Mouse (Mus musculus): ENCODE data around the gene Cldn6. TPM values are rescaled to one million over a fixed set of nuclear protein-coding genes. Genes with fewer than 3 reads are reported as not detected.

Gene Cldn6
- total and polyA plus RNA-seq, 3 experiments, result not detected

DNA sequence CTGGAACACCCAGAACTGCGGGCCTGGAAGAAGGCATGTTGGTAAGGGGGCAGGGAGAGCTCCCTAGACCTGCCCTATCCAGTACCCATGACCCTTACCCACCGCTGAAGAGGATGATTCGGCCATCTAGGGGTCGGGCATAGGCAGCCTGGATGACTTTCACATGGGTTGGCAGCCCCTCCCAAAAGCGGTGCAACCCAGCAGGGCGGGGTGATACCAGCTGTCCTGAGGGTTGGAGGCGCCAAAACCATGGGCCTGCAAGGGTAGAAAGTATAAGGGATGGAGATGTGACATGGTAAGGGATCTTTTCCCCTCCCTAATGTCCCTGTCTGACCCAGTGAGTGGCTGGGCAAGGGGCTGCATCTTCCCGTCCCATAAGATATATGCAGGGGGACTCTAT lies 47.8 kb upstream of the Cldn6 start:
- Histone ChIP-seq H3K9me3 (replicated peaks; ENCODE audit: insufficient read depth, low read length) (no peaks in the 10 kb centered on the region), H3K27ac (ENCODE audit: control insufficient read depth, low read depth, low read length) (no peak overlapping the region), H3K4me3 (ENCODE audit: control insufficient read depth in 1 of 2, insufficient read depth in 1 of 2, low read depth in 2 of 2, low read length in 2 of 2) (no peak overlapping the region), H3K79me2 (ENCODE audit: control insufficient read depth, insufficient read depth, low read length, poor library complexity) (no peaks in the 10 kb centered on the region), H3K4me1 (ENCODE audit: control insufficient read depth in 1 of 2, insufficient read depth in 2 of 2, low read length in 2 of 2) (no peaks in the 10 kb centered on the region), H3K9ac (ENCODE audit: control insufficient read depth, low read depth, low read length, poor library complexity, severe bottlenecking) (no peak overlapping the region), H3K27me3 (ENCODE audit: control insufficient read depth in 1 of 2, insufficient read depth in 2 of 2, low read length in 2 of 2) (peaks cover 3 to 14% of the 10 kb centered on the region in 2 experiments; a peak in 2 of 4 replicates), H3K36me3 (ENCODE audit: control insufficient read depth in 1 of 2, insufficient read depth in 2 of 2, low read length in 2 of 2) (no peaks in the 10 kb centered on the region)
- TF ChIP-seq MAX (IDR thresholded peaks at IDR 0.05; ENCODE audit: low read length), result no peak
- no peak for TF ChIP-seq CTCF (IDR thresholded peaks at IDR 0.05 in 2 of 3, conservative IDR thresholded peaks at IDR 0.05 in 1 of 3; ENCODE audit: control insufficient read depth in 1 of 3, insufficient read depth in 1 of 3, low read depth in 2 of 3, low read length in 3 of 3, poor library complexity in 1 of 3, severe bottlenecking in 1 of 3)
- no peak for TF ChIP-seq MXI1 (IDR thresholded peaks at IDR 0.05; ENCODE audit: low read depth, low read length)
- TF ChIP-seq ZKSCAN1 (IDR thresholded peaks at IDR 0.05; ENCODE audit: low read depth, low read length), result no peak
- no peak for TF ChIP-seq ETS1 (IDR thresholded peaks at IDR 0.05; ENCODE audit: low read depth, low read length)
- no peak for TF ChIP-seq SIN3A (IDR thresholded peaks at IDR 0.05; ENCODE audit: low read length)
- TF ChIP-seq ZMIZ1 (IDR thresholded peaks at IDR 0.05; ENCODE audit: low read depth, low read length), result no peak
- no peak for TF ChIP-seq GATA1 (IDR thresholded peaks at IDR 0.05; ENCODE audit: low read depth, low read length)
- TF ChIP-seq MYB (IDR thresholded peaks at IDR 0.05; ENCODE audit: low read depth, low read length), result no peak
- TF ChIP-seq CHD2 (IDR thresholded peaks at IDR 0.05; ENCODE audit: low read length), result no peak
- no peak for TF ChIP-seq RAD21 (IDR thresholded peaks at IDR 0.05; ENCODE audit: low read depth, low read length)
- no peak for TF ChIP-seq POLR2AphosphoS5 (IDR thresholded peaks at IDR 0.05; ENCODE audit: borderline replicate concordance, low read depth, low read length)
- no peak for TF ChIP-seq NELFE (IDR thresholded peaks at IDR 0.05; ENCODE audit: low read depth, low read length)
- no peak for TF ChIP-seq TAL1 (IDR thresholded peaks at IDR 0.05; ENCODE audit: low read length)
- TF ChIP-seq E2F4 (IDR thresholded peaks at IDR 0.05; ENCODE audit: borderline replicate concordance, low read depth, low read length), result no peak
- no peak for TF ChIP-seq USF2 (IDR thresholded peaks at IDR 0.05; ENCODE audit: borderline replicate concordance in 1 of 2, insufficient read depth in 1 of 2, low read depth in 1 of 2, low read length in 2 of 2)
- TF ChIP-seq JUND (IDR thresholded peaks at IDR 0.05; ENCODE audit: low read depth, low read length), result no peak
- DNase-seq (ENCODE audit: low read depth, low spot score), result no peak

DNA sequence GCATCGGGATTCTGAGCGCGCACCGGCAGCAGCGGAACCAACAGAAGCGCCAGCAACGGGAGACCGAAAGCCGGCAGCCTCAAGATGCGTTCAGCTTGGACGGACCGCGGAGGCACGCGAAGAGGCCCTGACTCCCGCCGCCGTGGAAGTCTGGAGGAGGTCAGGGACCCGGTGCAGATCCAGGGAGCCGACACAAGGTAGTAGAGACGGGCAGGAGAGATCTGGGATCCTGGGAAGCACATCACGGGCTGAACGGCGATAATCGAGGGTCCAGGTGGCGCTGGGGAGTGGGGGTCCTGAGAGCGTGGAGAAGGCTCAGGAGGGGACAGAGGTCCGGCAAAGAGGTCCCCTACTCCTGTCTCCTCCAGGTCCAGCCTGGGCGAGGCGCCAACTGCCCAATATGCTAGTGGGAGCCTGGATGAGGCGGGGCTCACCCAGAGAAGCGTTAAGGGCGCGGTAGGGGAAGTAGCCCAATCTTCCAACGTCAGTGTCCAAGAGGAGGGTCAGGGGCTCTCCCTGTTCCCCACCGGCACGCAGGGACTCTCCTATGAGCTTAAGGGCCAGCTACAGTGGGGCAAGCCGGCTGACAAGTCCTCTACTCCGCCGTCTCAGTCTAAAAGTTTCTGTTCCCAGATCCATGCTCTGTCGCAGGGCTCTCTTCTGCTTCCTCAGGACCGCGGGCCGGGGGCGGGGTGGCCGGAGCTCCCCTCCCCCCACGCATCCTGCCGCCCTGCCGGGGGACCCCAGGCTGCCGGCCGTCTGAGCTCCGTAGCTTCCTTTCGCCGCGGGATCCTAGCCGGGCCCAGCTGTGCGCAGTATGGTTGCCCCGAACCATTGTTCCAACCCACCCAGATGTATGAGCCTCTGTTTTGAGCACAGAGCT lies 34.2 kb upstream of the Cldn6 start, which contains the start of gene Mmp25:
Gene Mmp25, minus strand, starts transcription at position 665 of the 883 bp plus-strand sequence.
- Histone ChIP-seq H3K27me3 (ENCODE audit: control insufficient read depth in 1 of 2, insufficient read depth in 2 of 2, low read length in 2 of 2) (peaks cover 2 to 5% of the 10 kb centered on the region in 2 experiments; a peak in 2 of 4 replicates), H3K27ac (ENCODE audit: control insufficient read depth, low read depth, low read length) (no peak within 1 kb of the TSS), H3K4me3 (ENCODE audit: control insufficient read depth in 1 of 2, insufficient read depth in 1 of 2, low read depth in 2 of 2, low read length in 2 of 2) (no peak within 1 kb of the TSS), H3K79me2 (ENCODE audit: control insufficient read depth, insufficient read depth, low read length, poor library complexity) (no peaks in the 10 kb centered on the region), H3K4me1 (ENCODE audit: control insufficient read depth in 1 of 2, insufficient read depth in 2 of 2, low read length in 2 of 2) (no peaks in the 10 kb centered on the region), H3K9me3 (replicated peaks; ENCODE audit: insufficient read depth, low read length) (no peaks in the 10 kb centered on the region), H3K9ac (ENCODE audit: control insufficient read depth, low read depth, low read length, poor library complexity, severe bottlenecking) (no peak within 1 kb of the TSS), H3K36me3 (ENCODE audit: control insufficient read depth in 1 of 2, insufficient read depth in 2 of 2, low read length in 2 of 2) (no peaks in the 10 kb centered on the region)
- DNase-seq (ENCODE audit: low read depth, low spot score), result no peak
- no peak for TF ChIP-seq E2F4 (IDR thresholded peaks at IDR 0.05; ENCODE audit: borderline replicate concordance, low read depth, low read length)
- TF ChIP-seq BHLHE40 (IDR thresholded peaks at IDR 0.05; ENCODE audit: borderline replicate concordance, low read depth, low read length), result no peak
- no peak for TF ChIP-seq ZMIZ1 (IDR thresholded peaks at IDR 0.05; ENCODE audit: low read depth, low read length)
- no peak for TF ChIP-seq EP300 (IDR thresholded peaks at IDR 0.05; ENCODE audit: low read depth in 1 of 2, low read length in 2 of 2)
- TF ChIP-seq POLR2A (IDR thresholded peaks at IDR 0.05; ENCODE audit: control insufficient read depth in 1 of 2, insufficient read depth in 1 of 2, low read depth in 1 of 2, low read length in 2 of 2, poor library complexity in 1 of 2), result no peak
- TF ChIP-seq CTCF (IDR thresholded peaks at IDR 0.05 in 2 of 3, conservative IDR thresholded peaks at IDR 0.05 in 1 of 3; ENCODE audit: control insufficient read depth in 1 of 3, insufficient read depth in 1 of 3, low read depth in 2 of 3, low read length in 3 of 3, poor library complexity in 1 of 3, severe bottlenecking in 1 of 3), result no peak
- TF ChIP-seq MAZ (IDR thresholded peaks at IDR 0.05; ENCODE audit: low read depth, low read length), result no peak
- no peak for TF ChIP-seq TBP (IDR thresholded peaks at IDR 0.05; ENCODE audit: low read depth, low read length)
- TF ChIP-seq JUND (IDR thresholded peaks at IDR 0.05; ENCODE audit: low read depth, low read length), result no peak
